Mouse (Mus musculus) CD4-positive, CD25-positive, alpha-beta regulatory T cell, adult 4 months (primary cell): ENCODE measurements around the gene Hoxb1. TPM values are rescaled to one million over a fixed set of nuclear protein-coding genes. Genes with fewer than 3 reads are reported as not detected.

Source experiments
- ATAC-seq: one replicate; pipeline ENCODE4 v1.8.0; 2017
- polyA plus RNA-seq, 2 experiments: library from polyadenylated mRNA; unstranded; fragments of 100-300 nt; shearing (Covaris generic); gene quantifications; one replicate each; pipeline ENCODE4 v1.2.1; 2017

Hoxb1 gene
- polyA plus RNA-seq, 2 experiments from 2014 or later, result not detected

- no peak for ATAC-seq
Observed at GRCm38 (mm10) chr11:96334002-96334364, 31.6 kb upstream of the Hoxb1 start.

DNA sequence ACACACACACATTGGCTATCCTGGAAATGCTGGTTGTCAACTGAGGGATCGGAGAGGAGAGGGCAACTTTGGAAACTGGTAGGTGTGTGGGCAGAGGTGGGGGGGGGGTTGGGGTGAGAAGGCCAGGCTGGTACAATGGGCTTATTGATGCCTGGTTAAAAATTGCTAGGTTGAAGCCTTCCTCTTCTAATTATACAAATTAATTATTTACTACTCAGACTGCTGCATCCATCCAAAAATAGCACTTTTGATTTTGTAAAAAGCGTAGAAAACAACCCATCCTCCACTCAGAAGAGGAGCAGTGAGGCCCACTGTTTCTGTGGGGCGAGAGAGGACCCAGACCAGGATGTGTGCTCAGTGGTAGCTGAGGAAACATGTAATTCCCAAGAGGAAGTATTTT lies 30.6 kb upstream of the Hoxb1 start:
- no peak for ATAC-seq

DNA sequence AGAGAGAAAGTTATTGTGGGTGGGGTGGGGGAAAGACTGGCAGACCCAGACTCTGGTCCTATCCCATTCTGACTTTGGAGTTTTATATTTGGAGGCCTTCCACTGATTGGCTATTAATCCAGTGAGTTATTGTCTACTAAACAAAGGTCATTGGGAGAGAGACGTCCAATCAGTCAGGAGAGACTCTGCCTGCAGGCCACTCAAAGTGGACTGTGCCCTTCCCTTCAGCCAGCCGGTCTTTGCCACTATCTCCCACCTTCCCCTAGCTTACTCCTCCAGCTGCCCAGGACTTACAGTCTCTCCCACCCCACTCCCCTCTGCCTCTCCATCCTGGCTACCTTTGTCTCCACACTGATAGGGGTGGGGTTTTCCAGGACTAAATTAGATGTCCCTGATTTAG lies 29.0 kb upstream of the Hoxb1 start:
- no peak for ATAC-seq

- ATAC-seq, result no peak
Observed at GRCm38 (mm10) chr11:96337026-96337425, 28.5 kb upstream of the Hoxb1 start.

DNA sequence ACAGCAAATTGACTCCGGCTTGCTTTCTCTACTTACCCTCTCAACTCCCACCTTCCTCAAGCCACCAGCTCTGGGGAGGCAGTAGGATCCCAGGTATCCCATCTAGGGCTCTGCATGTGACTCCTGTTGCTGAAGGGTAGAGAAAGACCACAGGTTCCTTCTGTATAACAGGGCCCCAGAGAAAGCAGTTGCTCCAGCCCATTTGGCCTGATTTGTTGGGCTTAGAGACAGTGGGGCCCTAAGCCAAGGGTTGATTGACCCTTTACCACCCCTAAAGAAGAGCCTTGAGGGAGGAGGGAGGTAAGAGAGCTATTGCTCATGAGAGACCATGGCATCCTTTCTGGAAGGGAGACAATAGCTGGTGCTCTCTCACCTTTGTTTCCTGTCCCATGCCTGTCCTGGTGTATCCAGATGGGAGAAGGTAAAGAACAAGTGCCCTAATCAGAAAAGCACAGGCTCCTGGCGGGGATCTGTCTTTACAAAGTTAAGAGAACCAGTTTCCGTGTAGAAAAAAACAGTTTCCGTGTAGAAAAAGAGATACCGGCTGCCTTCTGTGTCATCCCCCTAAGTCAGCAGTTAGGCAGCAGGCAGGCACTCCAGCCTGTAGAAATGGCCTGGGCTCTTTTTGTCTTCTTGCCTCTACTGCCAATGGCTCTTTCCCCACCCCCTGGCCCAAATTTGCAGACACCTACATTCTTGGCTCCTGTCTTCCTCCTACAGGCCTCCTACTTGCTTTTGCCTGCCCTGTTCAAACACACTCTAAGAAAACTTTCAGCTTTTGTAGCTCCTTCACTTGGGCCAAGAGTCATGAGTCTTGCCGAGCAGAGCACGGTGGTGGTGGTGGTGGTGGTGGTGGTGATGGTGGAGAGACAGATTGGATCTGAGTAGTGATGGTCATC lies 26.3 kb upstream of the Hoxb1 start:
- ATAC-seq, result no peak

GRCm38 (mm10) chr11:96340698-96341365 lies 24.7 kb upstream of the Hoxb1 start:
- ATAC-seq, result no peak

GRCm38 (mm10) chr11:96341701-96342575 lies 23.6 kb upstream of the Hoxb1 start:
- no peak for ATAC-seq

DNA sequence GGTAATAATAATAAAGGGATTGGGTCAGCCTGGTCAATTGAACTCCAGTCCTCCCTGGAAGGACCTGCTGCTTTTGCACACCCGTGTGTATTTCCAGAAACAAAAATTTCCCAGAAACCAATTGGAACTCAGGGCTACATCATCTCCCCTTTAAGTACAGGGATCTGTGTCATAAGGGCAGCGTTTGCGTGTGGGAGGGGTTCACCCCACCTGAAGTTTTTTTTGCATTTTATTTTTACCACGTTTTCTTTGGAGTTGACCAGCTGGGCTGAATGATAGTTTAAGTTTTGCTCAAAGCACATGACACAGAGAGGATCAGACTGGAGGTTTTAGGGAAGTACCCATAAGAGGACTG lies 23.0 kb upstream of the Hoxb1 start:
- ATAC-seq, result no peak

DNA sequence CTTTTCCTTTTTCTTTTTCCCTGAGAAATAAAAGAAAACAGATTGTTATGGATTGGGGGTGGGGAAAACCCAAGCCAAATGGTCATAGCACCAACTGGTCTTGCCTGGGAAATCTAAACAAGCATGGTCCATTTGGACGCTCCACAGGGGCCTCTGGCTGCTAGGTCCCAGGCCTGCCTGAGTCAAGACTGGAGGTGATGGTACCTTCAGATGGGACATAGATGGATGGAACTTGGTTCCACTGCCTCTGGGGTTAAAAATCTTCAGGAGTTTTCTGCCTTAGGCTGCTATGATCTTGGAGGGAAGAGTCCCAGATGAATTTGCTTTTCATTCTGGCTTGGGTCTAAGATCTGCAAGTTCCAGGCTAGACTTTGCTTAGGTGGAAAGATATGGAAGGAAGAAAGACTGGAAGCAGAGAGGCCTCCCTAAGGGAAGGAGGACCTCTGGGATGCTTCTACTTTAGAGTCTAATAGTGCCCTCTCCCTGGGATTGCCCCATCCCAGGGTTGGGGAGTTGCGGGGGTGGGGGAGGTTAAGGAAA lies 22.3 kb upstream of the Hoxb1 start:
- ATAC-seq, result no peak

- ATAC-seq, result no peak
Observed at GRCm38 (mm10) chr11:96344061-96344877, 21.3 kb upstream of the Hoxb1 start.

GRCm38 (mm10) chr11:96344878-96345159 lies 20.7 kb upstream of the Hoxb1 start:
- ATAC-seq, result no peak

- no peak for ATAC-seq
Observed at GRCm38 (mm10) chr11:96345220-96345892, 20.2 kb upstream of the Hoxb1 start.

- no peak for ATAC-seq
Observed at GRCm38 (mm10) chr11:96345893-96346806, 19.4 kb upstream of the Hoxb1 start.

DNA sequence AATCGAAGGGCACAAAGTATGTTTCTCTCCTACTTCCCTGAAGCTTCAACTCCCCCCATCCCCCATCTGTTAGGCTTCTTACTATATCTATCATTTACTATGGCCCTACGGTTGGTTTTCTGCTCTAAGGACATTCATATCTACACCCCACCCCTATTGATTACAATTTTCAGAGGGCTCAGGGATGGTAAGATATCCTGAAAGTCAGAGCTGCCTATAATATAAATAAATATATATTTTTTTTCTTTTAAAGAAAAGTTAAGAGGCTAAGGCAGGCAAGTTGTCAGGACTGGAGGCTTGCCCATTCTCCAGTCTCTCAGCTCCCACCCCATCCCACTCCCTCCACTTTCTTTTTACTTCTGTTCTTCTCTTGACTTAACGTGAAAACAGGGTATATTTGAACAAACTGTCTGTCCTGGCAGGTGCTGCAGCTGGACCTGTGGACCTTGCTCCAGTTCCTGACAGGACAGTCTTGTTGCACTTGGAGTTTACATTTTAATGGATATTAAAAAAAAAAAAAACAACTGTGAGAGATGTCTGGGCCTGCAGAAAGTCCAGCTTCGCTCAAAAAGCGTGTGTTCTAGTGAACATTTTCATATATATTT lies 18.5 kb upstream of the Hoxb1 start:
- no peak for ATAC-seq

GRCm38 (mm10) chr11:96347717-96348116 lies 17.8 kb upstream of the Hoxb1 start:
- ATAC-seq, result no peak

DNA sequence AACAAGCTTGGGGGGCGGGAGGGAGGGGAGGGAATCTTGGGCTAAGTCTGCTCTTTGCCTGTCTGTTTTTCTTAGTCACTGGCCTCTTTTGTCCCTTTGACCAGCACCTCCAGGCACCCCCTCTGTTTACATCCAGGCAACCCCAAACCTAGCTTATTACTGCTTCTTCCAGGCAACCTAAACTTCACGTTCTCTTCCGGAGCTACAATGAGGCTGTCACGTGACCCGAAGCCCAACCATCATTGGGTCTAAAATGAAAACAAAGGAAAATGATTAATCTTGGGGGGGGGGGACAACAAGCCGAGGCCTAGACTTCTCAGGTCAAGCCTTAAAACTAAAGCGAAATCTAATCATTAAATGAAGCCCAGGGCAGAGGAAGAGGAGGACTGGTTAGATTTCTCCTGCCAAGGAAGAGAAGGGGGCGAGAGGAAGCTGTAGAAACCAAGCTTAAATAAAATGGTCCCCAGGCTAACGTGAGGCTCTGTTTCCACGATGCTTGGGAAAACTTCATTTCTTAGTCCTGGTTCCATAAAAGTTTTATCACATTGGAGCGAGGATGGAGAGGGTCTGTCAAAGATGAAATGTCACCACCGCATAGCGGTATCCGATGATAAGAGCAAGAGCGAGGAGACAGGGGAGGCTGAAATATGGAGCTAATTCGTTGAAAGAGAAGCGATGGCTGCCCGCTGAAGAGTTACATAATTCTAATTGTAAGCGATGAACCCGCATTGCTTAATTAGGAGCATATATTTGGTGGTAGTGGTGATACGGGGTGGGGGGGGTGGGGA lies 17.2 kb upstream of the Hoxb1 start:
- ATAC-seq, result no peak

- no peak for ATAC-seq
Observed at GRCm38 (mm10) chr11:96348988-96349387, 16.6 kb upstream of the Hoxb1 start.

DNA sequence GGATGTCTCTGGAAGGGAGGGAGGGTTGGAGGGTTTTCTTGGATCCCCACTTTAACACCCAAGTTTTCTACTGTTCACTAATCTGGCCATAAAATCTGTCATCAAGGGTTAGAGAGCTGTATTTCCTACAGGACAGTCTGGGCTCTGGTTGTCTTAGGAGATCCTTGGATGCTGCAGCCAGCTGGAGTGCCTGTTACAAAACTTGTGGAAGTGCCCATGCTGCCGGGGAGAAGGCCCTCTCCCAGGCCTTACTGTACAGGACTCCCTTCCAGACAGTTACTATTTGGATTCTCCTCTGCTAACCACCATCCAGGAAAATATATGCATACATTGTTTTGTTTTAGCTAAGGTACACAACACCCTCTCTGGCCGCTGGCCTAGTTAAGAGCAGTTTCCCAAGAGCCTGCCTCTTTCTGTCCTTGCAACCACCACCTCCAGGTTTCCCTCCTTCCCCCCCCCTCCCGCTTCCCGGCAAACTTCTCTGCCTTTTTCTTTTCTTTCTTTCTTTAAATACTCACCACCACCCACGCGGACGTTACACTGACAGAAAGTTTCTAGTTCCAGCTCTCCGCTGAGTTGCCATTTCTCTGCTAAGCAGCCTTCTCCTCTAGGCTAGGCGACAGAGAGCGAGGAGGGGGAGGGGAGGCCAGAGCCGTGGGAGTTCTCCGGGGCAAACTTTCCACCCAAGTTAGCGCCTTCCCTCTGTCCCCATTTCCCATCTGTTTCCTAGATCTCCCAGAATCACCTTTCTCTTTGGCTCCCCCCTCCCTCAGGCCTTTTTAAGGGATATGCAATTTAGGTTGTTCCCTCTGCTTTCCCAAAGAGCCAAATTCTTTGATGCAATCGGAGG lies 15.8 kb upstream of the Hoxb1 start:
- ATAC-seq, result no peak

DNA sequence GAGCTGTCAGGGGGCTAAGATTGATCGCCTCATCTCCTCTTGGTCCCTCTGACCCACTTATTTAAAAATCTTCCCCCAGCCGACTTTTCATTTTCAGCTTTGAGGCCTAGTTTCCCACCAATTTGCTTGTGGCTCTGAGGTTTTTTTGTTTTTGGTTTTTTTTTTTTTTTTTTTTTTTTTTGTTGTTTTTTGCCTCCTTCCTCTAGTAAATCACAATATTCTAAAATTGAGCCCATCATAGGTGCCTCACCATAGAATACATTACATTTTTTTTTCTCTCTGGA lies 15.3 kb upstream of the Hoxb1 start, which contains the start of gene Hoxb2:
Hoxb2 (plus strand) TSS at position 185 of the 284 bp plus-strand sequence.
- no peak for ATAC-seq
